Mouse (Mus musculus) layer of hippocampus, postnatal 14 days (tissue): ENCODE measurements around the gene Erc2. TPM values are rescaled to one million over a fixed set of nuclear protein-coding genes. Genes with fewer than 3 reads are reported as not detected.

Experiments
- DNase-seq, 2 experiments: peaks; one replicate each; pipeline ENCODE4 v3.0.0; 2021 to 2022; ENCODE audit warnings: low spot score in 2 of 2, mixed read lengths in 1 of 2
- total RNA-seq, 2 experiments: library from RNA; stranded (reverse); gene quantifications; 2 replicates each; pipeline ENCODE4 v1.2.3; 2021

Gene Erc2
- total RNA-seq, 2 experiments from 2014 or later, result 252 to 266 TPM

DNA sequence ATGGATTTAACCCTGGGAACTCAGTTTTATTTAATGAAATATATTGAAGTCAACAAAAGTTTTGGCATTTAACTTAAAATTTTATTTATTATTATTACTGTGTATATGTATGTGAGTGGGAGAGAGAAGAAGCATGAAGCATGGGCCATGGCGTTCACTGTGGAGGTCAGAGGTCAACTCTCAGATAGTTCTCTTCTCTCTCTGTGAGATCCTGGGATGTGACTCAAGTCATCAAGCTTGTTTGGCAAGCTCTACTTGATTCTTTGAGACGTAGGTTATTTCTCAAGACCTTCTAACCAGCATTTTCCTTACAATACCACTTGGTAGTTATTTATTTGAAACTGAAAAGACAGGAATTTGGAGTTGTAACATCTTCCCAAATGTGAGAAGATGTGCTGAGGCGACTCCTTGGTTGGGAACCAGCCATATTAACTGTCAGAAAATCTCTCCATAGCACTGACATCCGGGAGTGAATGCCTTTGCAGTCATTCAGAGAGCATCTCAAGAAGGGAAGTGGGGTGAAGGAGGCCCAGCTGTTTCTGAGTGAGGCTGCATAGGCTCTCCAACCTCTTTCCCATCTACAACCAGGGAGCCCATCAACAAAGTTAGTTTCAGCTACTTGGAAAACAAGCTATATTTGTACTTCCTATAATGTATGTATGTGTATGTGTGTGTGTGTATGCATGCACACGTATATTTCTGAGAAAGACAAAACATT is 299.6 kb downstream of the Erc2 start:
- DNase-seq, result no peak

DNA sequence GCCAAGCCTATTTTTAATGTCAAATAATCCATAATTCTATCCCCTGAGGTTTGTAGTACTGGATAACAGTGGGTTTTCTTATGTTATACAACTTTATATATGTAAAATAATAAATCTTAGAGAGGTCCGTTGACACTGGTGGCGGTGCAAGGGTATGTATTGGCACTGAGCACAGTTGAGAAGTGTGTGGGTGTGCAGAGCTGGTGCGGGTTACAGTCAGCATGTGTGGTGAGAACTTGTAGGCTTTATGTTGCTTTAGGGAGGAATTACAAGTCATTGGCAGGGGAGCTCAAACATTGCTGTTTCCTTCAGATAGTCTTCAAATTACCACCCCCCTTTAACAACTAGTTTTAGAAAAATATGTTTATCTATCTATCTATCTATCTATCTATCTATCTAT is 305.1 kb downstream of the Erc2 start:
- DNase-seq, result no peak

DNA sequence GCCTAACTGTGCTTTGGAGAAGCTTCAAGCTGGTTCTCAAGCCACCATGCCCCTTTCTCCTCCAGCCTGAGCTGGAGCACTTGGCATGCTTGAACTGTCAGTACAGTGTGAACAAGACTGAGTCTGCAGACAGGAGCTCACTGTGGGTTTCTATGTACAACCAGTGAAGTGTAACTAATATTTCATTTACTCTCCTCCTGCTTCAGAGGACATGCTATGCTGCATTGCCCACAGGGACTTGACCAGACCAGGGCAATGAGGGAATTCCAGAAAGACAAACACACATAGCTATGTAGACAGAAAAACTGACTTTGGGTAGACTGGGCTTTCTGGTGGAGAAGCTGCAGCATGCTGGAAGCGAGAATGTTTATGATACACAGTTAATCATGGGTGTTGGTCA is 311.3 kb downstream of the Erc2 start:
- DNase-seq, result no peak

DNA sequence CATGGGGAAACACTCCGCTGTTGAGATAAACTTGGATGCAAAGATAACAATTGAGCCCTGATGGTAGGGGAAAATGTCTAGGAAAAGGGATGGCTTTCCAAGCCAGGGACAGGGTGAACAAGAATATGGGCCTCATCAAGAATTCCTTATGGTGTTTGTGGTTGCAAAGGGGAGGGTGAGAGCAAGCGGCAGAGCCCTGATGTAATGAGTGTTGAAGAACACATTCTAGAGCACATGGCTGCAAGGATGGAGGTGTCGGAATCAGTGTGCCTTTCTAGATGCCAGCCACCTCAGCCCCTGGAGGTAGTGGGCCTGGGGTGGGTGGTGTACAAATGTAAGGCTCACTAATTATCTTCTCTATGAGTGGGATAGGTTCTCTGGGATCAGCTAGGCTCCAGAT is 313.5 kb downstream of the Erc2 start:
- no peak for DNase-seq

DNA sequence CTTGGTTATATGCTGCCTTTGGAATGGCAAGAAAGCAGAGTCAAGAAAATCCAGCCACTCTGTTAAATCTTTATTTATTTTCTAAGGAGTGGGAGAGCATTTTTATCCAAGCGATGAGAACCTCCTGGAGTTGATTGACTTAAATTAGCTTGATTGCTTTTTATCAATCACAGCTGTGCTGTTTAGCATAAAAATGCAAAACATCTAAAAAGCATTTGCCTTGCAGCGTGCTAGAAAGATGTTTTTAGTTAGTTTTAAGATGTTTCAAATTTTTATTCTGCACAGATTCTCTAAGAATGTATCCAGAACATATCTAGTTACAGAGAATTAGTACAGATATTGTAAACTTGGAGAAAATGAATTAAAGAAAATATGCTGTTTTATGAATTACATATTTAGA is 315.7 kb downstream of the Erc2 start:
- no peak for DNase-seq

DNA sequence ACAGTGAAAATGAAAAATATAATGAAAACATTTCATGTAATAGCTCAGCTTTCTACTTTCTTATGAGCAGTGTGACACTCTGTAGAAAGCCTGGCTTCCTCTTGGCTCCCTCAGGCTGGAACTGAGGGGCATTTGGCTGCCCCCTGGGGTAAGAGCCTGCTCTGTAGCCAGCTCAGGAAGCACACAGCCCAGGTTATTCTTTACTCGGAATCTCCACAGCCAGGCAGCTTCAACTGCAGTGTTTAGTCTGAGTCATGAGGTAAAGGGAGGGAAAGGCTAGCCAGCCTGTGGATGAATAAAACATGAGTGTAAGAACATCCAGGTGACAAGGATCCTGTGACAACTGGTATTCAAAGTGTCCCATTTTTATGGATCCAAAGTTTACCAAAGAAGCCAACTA is 323.0 kb downstream of the Erc2 start:
- no peak for DNase-seq

DNA sequence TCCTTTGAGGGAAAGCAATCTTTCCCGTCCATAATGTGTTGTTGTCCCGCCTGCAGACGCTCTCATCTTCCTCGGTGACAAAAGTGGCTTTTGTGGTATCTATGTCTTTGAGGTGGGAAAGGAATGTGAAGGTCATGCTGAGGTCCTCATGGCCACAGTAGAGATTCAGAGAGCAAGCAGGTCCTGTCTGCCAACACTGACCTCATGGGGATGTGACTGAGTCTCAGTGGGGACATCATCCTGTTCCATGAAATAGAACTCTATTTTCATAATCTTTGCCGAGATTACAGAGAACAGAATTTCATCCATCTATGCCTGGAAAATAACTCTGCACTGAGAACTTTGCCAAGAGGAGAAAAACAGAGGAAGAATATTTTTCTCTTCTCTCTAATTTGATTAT is 324.0 kb downstream of the Erc2 start:
- no peak for DNase-seq

DNA sequence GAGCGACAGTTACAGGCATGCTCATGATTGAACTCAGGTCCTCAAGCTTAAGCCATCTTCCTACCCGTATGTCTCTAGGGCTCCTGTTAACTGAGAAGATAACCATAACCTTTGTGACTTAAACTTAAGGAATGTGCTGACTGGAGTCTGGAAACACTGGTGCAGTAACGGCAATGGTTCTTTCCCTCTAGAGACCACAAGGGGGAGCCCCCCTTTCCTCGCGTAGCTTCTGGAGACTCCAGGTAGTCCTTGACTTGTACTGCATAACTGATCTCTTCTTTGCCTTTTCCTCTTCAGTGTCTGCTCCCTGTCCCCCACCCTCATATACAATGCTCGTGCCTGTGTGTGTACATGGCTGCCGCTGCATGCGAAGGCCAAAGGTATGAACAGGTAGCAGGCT is 326.2 kb downstream of the Erc2 start:
- DNase-seq, result no peak

DNA sequence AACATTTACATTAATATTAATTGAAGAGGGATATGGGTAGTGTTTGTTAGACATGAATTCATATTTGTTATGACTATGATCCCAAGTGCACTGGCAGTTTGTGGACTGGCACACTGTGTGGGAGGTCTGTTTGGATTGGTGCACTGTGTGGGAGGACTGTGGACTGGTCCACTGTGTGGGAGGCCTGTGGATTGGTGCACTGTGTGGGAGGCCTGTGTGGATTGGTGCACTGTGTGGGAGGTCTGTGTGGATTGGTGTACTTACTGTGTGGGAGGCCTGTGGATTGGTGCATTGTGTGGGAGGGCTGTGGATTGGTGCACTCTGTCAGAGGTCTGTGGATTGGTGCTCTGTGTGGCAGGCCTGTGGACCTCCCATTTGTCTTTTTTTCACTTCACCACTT is 331.6 kb downstream of the Erc2 start:
- DNase-seq, result no peak

DNA sequence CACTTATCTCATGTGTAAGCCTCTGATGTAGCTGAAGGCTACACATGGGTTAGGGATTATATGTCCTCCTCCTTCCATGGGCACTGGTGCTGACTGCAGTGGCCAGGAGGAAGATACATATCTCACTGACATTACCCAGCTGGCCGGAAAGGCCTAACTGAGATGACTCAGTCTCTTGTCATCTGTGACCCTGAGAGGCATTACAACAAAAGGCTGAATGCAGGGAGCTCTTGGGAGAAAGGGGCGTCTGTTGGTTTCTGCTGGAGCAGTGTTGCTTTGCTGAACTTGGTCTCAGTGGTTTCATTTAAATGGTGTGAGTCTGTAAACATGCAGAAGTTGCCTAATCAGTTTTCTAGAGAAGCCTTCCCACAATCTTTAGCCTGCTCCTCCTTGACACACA is 334.6 kb downstream of the Erc2 start:
- DNase-seq, result no peak

DNA sequence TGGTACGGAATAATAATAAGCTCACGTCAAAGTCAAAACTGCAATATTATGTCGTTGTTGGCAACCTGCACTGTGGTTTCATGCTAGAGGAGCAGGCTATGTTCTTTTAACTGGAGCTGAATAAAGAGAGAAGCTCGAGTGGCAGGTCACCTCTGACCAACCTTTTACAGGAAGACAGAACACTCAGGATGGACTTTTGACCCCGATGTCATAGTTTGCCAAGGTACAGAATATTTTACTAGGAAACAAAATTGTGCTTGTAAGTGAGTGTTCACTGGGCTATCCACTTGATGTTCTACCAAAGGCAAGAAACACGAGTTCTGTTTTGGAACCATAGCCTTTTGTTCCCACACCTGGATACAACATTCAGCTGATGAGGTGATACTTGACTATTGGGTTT is 351.5 kb downstream of the Erc2 start:
- no peak for DNase-seq

DNA sequence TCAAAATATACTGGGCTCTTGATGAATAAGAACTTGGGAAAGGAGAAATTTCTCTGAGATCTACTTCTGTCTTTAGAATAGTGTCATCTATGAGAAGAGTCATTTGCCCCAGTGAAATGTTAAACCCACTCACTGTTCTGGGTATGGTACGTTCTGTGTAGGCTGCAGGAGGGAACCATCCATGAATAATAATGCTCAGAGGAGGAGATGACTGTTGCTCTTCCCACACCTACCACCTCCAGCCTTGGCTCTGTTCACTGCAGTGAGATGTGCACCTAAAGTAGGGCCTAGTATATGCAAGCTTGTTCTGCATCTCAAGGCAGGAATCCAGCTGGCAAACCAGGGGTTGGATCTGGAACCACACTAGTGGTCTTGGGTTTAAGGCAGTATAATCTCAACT is 353.4 kb downstream of the Erc2 start:
- peak in 1 of 2 experiments; percentile 28 for DNase-seq

DNA sequence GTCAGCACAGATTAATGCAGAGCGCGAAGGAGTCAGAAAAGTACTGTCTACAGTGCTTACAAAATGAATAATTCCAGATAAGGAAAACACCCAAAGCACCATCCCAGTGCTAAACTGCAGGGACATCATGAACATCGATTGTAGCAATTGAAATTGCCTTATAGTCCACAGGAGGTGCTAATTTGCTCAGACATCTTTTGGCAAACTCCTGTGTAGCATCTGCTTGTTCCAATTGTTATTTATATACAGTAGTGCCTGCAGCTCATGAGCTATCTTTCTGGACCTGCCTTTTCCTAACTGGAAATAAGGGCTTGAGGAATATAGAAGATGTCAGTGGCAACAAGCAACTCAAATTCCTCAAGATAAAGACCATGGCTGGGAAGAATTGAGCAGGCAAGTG is 362.5 kb downstream of the Erc2 start:
- peak in 1 of 2 experiments; percentile 60 for DNase-seq

DNA sequence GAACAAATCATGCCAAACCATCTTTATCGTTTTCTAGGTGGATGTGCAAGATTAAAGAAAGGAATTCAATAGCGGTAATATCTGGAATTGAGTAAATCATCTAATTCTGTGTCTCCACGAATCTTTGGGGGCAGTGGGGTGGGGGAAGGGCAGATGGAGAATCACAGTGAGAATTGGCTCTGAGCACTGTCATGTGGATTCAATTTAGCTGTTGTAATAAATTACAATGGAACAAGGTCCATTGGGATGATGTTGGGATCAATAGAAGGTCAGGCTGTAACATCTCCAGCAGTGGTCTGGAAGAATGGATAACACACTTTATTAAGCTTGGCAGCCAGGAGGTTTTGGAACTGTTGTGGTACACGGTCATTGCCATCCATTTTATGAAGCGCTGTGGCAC is 363.0 kb downstream of the Erc2 start:
- DNase-seq, result no peak

DNA sequence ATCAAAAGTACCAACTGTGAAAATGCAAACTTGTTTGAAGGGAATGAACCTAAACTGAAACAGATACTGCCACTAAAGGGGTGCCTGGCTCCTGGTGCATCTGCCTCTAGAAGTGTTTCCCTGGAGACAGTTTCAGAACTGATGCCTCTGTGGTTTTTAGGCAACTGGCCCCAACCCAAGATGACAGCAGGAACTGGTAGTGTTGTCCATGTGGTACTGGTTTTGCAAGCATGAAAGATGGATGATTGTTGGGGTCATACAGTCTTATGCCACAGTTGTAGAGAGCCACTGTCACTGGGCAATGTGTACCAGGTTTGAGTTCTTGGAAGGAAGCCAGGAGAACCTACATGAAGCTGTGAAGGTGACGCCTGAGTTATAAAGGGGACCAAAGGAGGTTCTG is 365.2 kb downstream of the Erc2 start:
- peak; percentile 29 to 67 for DNase-seq

DNA sequence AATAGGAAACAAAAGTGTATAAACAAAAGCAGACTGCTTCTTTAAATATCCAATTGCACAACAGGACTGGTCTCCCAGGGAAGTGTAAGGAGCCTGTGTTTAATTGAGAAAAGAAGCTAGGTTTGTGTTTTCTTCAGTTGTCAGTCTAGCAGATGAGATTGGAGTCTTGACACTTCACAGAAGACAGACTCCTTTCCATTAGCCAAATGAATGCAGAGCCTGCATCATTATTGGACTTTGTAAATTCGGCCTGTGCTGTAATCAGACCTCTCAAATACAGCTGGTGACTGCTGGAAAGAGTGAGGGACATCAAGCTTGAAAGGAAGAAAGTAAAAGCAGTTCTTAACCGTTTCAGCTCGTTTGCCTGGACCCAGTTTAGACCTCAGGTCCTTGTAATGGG is 376.3 kb downstream of the Erc2 start:
- no peak for DNase-seq

DNA sequence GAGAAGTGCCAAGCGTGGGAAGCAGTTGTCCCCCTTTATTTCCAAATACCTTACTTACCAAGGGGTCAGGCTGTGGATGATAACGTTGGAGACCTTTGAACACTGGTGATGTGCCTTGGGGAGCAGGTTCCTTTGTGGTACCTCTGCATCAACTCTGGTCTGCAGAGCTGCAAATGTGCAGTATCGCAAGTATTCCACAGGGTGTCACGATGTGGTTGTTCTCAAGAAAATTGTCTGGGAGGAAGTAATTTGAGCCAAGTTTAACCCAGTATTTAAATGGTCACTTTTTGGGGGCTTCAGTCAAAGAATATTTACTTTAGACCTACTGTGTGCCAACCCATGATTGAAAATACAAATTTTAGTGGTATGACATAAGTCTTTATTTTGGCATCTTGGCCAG is 381.8 kb downstream of the Erc2 start:
- DNase-seq, result no peak

DNA sequence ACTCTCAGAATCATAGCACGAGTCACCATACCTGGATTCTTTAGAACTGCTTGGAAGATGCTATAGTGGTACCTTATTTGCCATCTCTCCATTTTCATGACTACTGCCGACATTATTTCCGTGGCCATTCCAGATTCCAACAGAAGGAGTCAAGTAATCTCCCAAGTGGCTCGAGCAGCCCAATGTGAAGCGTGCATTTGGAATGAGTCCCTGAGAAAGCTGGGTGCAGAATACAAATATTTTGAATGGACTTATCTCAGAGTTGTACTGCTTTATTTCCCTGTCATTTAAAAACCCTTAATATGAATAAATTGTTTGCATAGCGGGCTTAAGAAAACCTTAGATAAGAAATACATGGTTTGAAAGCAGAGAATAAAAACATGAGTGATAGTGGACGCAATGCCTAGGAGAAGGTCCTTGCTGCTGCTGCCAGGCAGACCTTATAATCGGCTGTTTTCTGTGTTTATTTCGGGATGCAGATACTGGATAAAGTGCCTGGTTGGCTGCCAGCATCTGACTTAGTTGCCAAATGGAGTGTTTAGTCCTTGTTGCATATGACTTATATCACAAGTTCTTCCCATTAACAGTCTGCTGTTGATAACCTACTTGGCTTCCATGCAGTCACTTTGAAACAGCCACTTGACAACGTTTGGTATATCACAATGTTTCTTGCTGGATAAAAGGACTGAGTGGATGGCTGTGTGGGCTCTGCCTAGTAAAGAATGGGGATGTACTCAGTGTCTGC is 388.5 kb downstream of the Erc2 start:
- no peak for DNase-seq

DNA sequence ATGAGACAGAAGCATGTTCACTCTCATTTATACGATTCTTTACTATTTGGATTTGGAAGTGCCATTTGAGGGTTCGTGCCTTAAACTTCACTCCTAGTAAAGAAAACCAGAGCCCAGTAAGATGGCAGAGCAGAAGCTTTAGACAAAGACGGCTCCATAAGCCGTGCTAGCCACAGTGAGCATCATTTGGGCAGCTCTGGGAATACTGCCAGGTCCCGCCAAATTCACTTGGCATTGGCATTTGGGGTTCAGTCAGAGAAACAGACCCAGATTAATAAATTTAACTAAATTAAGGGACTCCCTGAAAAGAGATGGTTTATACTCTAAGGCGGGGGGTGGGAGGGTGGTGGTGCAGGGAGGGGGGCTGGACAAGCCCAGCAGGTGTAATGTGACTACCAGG is 401.0 kb downstream of the Erc2 start:
- no peak for DNase-seq

DNA sequence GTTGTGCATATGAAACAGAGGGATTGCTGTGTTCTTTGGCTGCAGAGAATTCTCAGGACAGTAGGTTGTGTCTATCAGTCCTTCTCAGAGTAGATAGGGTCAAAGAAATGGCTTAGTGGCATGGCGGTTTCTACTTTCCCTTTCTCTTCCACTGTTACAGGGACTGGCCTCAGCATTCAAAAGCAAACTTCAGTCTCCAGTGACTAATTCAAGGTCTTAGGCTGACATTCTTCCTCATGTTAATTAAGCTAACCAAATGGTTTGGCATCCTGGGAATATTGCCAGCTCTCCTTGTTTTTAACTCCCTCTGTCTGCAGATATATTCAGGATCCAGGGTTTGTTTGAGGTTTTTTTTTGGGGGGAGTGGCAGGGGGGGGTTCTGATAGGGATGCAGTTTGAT is 408.6 kb downstream of the Erc2 start:
- DNase-seq, result peak in 1 of 2 experiments; percentile 37

DNA sequence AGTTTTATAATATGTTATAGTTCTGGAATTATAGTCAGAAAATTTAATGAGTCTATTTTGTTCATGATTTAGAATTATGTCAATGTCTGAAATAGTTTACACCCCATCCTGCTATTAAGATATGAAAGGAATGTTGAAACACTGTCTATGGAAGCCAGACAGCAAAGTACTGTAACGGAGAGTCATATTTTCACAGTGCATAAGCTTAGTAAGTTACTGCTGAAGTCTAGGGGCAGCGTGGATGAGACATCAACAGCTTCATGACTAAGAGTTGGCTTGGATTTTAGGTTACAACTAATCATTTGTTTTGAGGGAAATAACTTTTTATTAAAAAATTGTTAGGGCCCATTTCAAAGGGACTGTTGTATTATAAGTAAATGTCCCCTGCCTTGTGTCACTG is 412.8 kb downstream of the Erc2 start:
- DNase-seq, result no peak

DNA sequence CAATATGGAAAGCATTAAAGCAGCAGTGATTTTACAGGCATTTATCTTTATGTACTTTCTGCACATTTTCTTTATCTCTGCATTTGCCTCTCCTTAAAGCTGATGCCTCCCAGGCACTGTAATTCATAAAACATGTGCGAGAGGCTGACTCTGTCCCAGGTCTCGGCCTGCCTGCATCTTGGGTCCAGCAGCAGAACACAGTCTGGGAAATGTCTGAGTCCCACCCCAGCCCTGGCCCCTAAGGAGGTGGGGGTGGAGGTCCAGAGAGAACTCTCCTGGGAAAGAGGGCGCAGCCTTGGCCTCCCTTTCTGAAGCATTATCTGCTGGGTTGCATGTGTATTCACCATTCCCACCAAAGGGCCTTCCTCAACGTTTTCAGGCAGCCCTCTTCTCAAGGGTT is 420.9 kb downstream of the Erc2 start:
- DNase-seq, result no peak

DNA sequence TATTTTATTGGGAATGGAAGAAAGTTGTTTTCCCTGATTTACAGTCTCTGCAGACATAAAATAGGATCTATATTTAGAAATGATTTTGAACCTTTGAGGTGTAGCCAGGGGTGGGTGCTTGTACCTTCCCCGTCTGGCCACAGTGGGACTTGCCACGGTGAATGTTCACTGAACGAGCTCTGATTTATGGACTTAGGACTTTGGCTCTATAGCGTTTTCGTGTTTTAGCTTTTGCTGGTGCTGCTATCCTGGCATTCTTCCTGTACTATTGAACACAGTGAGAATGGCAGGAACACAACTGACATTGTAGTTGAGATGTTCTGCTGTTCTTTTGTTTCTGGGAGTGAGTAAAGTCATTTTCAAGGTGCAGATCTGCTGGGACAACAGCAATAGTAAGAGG is 429.4 kb downstream of the Erc2 start:
- DNase-seq, result no peak
